Mouse (Mus musculus): Measurements from ENCODE around the gene Eps8l2.

DNA sequence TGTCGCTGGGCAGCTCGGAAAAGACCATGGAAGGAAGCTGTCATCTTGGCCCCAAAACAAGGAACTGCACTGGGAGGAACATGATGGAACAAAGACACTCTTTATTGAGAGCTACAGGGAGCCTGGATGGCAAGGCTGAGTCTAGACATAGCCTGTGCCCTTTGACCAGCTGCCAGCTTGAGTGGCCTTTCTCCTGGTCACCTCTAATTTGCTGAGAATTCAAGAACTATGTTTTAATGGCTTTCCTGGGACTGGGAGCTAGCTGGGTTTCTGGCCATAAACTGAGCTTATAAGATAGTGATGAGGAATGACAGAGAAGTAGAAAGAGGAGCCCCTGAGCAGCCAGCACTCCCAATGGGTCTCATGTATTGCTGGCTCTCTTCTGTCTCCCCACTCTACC, 4.5 kb downstream of the Eps8l2 start:
- TF ChIP-seq CTCF (IDR thresholded peaks at IDR 0.05; ENCODE audit: low read depth, low read length): no peak
- TF ChIP-seq POLR2A (IDR thresholded peaks at IDR 0.05; ENCODE audit: borderline replicate concordance, low read depth, low read length): no peak

Measured in bone marrow macrophage, adult 2 months (primary cell).